ENCODE assay signal across 23 mouse cellular contexts in the genomic region with DNA sequence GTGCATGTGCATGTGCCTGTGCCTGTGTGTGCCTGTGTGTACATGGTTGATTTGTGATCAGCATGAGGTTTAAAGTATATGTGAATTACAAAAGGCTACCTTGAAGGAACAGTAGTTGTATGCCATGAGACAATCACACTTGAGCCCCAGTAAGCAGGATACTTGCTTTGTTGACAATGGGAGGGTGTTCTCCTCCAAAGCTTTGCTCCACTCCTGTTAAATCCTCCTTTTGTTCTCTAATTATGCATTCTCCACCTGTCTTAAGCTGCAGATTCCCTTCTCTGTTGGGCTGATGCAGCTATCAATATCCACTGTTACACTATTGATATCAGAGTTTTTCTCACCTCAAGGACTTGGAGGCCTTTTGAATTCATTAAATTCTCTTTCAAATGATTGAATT. TPM values are rescaled to one million over a fixed set of nuclear protein-coding genes. Genes with fewer than 3 reads are reported as not detected.
DNase-seq lines count a peak whose midpoint lies in the region; TF ChIP-seq lines count a peak whose summit lies in the region.
"Had no signal": no experiment of that assay in that cellular context is flagged by ENCODE, and none has a peak within 500 bp of the region (broad histone marks: within the 10 kb centered on the region; RNA-seq: fewer than 3 reads in every experiment).

No protein-coding gene starts in this region.

- TF ChIP-seq CTCF in heart, adult 2 months (IDR thresholded peaks at IDR 0.05), result no peak

- H3K79me2 ChIP-seq in heart, adult 2 months (replicated peaks; ENCODE audit: control insufficient read depth, insufficient read depth, low read length), result no peaks in the 10 kb centered on the region

- TF ChIP-seq POLR2A in heart, adult 2 months (IDR thresholded peaks at IDR 0.05; ENCODE audit: insufficient read depth, low read depth, low read length), result no peak

- no peak overlapping the region for H3K4me3 ChIP-seq in heart, adult 2 months
- H3K4me3 ChIP-seq: embryonic facial prominence, embryonic 10.5 days; embryonic facial prominence, embryonic 12.5 days; forebrain, embryonic 13.5 days; forebrain, embryonic 15.5 days had no signal

- TF ChIP-seq EP300 in heart, adult 2 months (IDR thresholded peaks at IDR 0.05; ENCODE audit: insufficient read depth, low read depth, low read length), result no peak

- intact Hi-C loops in heart, adult 2 months (cut with DNase I), result no loop called here

- H3K27me3 ChIP-seq in heart, adult 2 months (ENCODE audit: control insufficient read depth, insufficient read depth, low read length), result no peaks in the 10 kb centered on the region
- H3K27me3 ChIP-seq: CH12.LX; embryonic facial prominence, embryonic 12.5 days; forebrain, embryonic 13.5 days; forebrain, embryonic 15.5 days; Patski had no signal

- H3K36me3 ChIP-seq in heart, adult 2 months (ENCODE audit: control insufficient read depth, insufficient read depth, low read length), result no peaks in the 10 kb centered on the region
- H3K36me3 ChIP-seq: embryonic facial prominence, embryonic 10.5 days; embryonic facial prominence, embryonic 12.5 days; forebrain, embryonic 15.5 days; G1E had no signal

- H3K27ac ChIP-seq in heart, adult 2 months, result no peak overlapping the region
- H3K27ac ChIP-seq: embryonic facial prominence, embryonic 10.5 days; embryonic facial prominence, embryonic 12.5 days; forebrain, embryonic 13.5 days; forebrain, embryonic 15.5 days had no signal

- H3K4me1 ChIP-seq in heart, adult 2 months (ENCODE audit: control insufficient read depth, insufficient read depth, low read length), result no peaks in the 10 kb centered on the region
- H3K4me1 ChIP-seq: embryonic facial prominence, embryonic 10.5 days; embryonic facial prominence, embryonic 12.5 days; forebrain, embryonic 13.5 days had no signal

- peak; percentile 36 for DNase-seq in heart, adult 11 months
- DNase-seq in heart, adult 2 months, result no peak
- peak; percentile 32 for DNase-seq in R1 (ENCODE audit: low read depth, low spot score)
- no peak for DNase-seq in adrenal gland, postnatal 4 days (ENCODE audit: low spot score in 2 of 2)
- no peak for DNase-seq in adrenal gland, adult 2 months
- DNase-seq: adrenal gland, postnatal 10 days; adrenal gland, postnatal 25 days; B cell, adult 2 months; cerebellum, adult 11-12 months; cerebellum, adult 2 months; cerebellum, adult 9-10 months; cerebellum, postnatal 10 days; cerebellum, postnatal 25 days; forebrain, postnatal 0 days had no signal

- H3K9ac ChIP-seq in heart, adult 2 months (ENCODE audit: low read depth, low read length), result no peak overlapping the region
- H3K9ac ChIP-seq: embryonic facial prominence, embryonic 12.5 days; forebrain, embryonic 13.5 days; forebrain, embryonic 15.5 days; forebrain, postnatal 0 days had no signal

RNA-seq across cellular contexts. Expression of a gene that starts 38.2 kb away (rescaled TPM):
- total RNA-seq in heart, adult 2 months (2021), result not detected
- polyA plus RNA-seq in heart, adult 2 months (2012; rRNA removed), result not detected in 2 replicates
- total RNA-seq in adrenal gland, postnatal 4 days (2021), result 1 to 10 TPM; 4.3 to 4.4 TPM
- total RNA-seq in adrenal gland, adult 2 months (2021), result 1 to 10 TPM; 3.4 to 4.5 TPM
- 0.09 and 0.15 TPM in 2 replicates for polyA plus RNA-seq in adrenal gland, adult 2 months (2012; rRNA removed)
- total RNA-seq: CH12.LX had no signal
- polyA plus RNA-seq: activated CD4-positive, CD25-positive, alpha-beta regulatory T cell, adult 4 months; CD4-positive, CD25-positive, alpha-beta regulatory T cell, adult 4 months; G1E; Patski had no signal

Comparison
In these comparisons a context has a peak if more than half of its experiments do, and no peak if none do; other contexts are left out.
1. DNase-seq: peak in heart, adult 11 months (single experiment) and R1 (single experiment); none in heart, adult 2 months (0 of 2), adrenal gland, postnatal 4 days (0 of 2) and adrenal gland, adult 2 months (single experiment).
2. RNA of a gene that starts 38.2 kb away (total RNA-seq): 3.4 to 4.5 TPM in adrenal gland, adult 2 months and 4.3 to 4.4 TPM in adrenal gland, postnatal 4 days; not detected in heart, adult 2 months; every median in the first group is over 4 times any median in the second.